Mouse (Mus musculus) hindbrain, embryonic 15.5 days (tissue): ENCODE measurements at regions not wholly inside any gene's neighbourhood (a gene's known extent, or its start where the extent isn't known, plus 50 kb on each side); places are given as distances from the start of the nearest gene placed in this dataset.
A peak's percentile ranks its signal among the peaks of the same experiment; 100 is the strongest.

Experiments
- ATAC-seq: fragments of 200-750 bp; cut with Nextera tagmentation; 2 replicates; pipeline ENCODE4 v1.8.0; 2017; ENCODE audit warnings: low read depth, moderate number of reproducible peaks, moderate TSS enrichment; ENCODE audit not compliant: low FRiP score
- H3K27ac ChIP-seq: fragments of 300-500 bp; sonication (generic); replicated peaks from 2 replicates; pipeline ENCODE4 v1.5.1; 2015; ENCODE audit warnings: mild to moderate bottlenecking, inconsistent platforms
- H3K27me3 ChIP-seq: fragments of 300-500 bp; sonication (generic); 2 replicates; pipeline ENCODE4 v1.6.1; 2015; ENCODE audit warnings: control low read depth, inconsistent platforms
- H3K36me3 ChIP-seq: fragments of 300-500 bp; sonication (generic); 2 replicates; pipeline ENCODE4 v1.6.1; 2015; ENCODE audit warnings: control low read depth, inconsistent platforms
- H3K4me1 ChIP-seq: fragments of 300-500 bp; sonication (generic); replicated peaks from 2 replicates; pipeline ENCODE4 v1.6.1; 2015; ENCODE audit warnings: control low read depth, inconsistent platforms
- H3K4me2 ChIP-seq: fragments of 300-500 bp; sonication (generic); 2 replicates; pipeline ENCODE4 v1.6.1; 2015; ENCODE audit warnings: moderate library complexity, mild to moderate bottlenecking, inconsistent platforms
- H3K4me3 ChIP-seq: fragments of 300-500 bp; sonication (generic); 2 replicates; pipeline ENCODE4 v1.5.1; 2015; ENCODE audit warnings: mild to moderate bottlenecking, inconsistent platforms
- H3K9ac ChIP-seq: fragments of 300-500 bp; sonication (generic); 2 replicates; pipeline ENCODE4 v1.6.1; 2015; ENCODE audit warnings: inconsistent platforms
- H3K9me3 ChIP-seq: fragments of 300-500 bp; sonication (generic); 2 replicates; pipeline ENCODE4 v1.6.1; 2016; ENCODE audit warnings: control low read depth, inconsistent platforms
- WGBS: fragments of 180-500 bp; shearing (Covaris S2); methylation state at CpG from one replicate; pipeline ENCODE4 v1.1.7; 2015; 5-methylcytosine and 5-hydroxymethylcytosine counted together

DNA sequence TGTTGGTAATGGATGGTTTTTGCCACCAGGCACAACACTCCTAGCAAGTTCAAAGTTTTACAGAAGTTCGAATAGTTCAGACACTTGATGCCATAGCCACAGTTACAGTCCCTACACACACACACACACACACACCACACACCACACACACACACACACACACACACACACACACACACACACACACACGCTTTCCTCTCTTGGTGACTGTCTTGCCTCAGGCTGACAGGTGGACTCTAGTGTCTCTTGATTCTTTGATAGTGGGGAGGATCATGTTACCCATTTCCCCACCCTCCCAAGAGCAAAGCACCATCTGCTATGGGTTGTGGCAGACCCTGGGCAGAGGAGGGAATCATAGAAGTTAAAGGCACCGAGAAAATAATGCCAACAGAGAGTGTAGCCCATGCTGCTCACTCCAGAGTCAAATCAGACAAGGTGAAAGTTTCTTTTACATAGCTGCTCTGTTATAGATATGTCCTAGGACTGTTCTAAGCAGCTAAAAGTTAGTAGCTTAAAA, 75.9 kb downstream of the Klhl25 start:
- Histone ChIP-seq H3K4me2 (no peak overlapping the region), H3K4me3 (no peak overlapping the region), H3K9ac (no peak overlapping the region), H3K27ac (no peak overlapping the region), H3K36me3 (no peaks in the 10 kb centered on the region), H3K27me3 (no peaks in the 10 kb centered on the region), H3K9me3 (no peaks in the 10 kb centered on the region), H3K4me1 (no peaks in the 10 kb centered on the region)
- ATAC-seq: no peak
- 82% methylated on average over 3 of the region's 3 CpGs for WGBS

DNA sequence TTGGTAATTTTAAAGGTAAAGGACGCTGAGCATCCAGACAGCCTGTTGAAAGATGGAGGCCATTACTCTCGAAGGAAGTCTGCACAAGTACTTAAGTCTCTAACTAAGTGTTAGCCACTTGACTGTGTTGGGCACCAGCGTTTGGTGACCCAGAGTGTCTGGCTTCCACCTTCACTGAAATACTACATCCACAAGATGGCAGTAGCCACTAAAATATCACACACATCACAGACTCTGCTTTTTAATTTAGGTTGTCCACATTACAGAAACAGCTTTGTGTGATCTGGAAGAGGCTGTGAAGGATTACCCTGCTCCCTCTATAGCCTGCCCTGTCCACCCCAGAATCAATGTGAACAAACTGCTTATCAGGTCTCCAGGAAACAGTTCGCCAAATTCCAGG, 79.4 kb downstream of the Klhl25 start:
- 37% methylated on average over 4 of the region's 4 CpGs for WGBS
- no peak overlapping the region for H3K4me2 ChIP-seq
- no peaks in the 10 kb centered on the region for H3K4me1 ChIP-seq
- peak; percentile 86 for ATAC-seq
- H3K9ac ChIP-seq: no peak overlapping the region
- H3K27ac ChIP-seq: no peak overlapping the region
- no peaks in the 10 kb centered on the region for H3K9me3 ChIP-seq
- H3K36me3 ChIP-seq: no peaks in the 10 kb centered on the region
- no peaks in the 10 kb centered on the region for H3K27me3 ChIP-seq
- H3K4me3 ChIP-seq: no peak overlapping the region

DNA sequence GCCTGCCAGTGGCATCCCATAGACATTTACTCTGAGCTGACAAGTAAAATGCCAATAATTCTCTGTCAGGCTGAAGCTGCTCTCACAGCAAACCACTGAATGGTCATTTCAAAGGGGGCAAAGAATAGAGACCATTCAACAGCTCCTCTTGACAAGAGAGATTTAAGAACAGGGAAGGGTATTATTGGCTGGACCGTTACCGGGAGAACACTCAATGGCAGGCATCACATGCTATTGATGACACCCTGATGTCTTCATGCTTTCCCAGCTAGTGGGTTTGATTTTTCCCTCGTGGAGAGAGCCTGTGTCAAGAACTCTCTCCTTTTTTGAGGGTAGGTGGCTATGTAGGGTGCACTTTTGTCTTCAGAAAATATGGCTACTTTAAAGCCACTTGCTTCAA, 95.7 kb downstream of the Klhl25 start:
- peaks cover 6% of the 10 kb centered on the region; the same call in 1 of the 2 replicates for H3K4me1 ChIP-seq
- H3K9me3 ChIP-seq: no peaks in the 10 kb centered on the region
- H3K4me3 ChIP-seq: no peak overlapping the region
- no peak overlapping the region for H3K9ac ChIP-seq
- no peak for ATAC-seq
- H3K36me3 ChIP-seq: no peaks in the 10 kb centered on the region
- no peak overlapping the region for H3K27ac ChIP-seq
- H3K4me2 ChIP-seq: no peak overlapping the region
- H3K27me3 ChIP-seq: no peaks in the 10 kb centered on the region
- 13% methylated on average over 3 of the region's 3 CpGs for WGBS

DNA sequence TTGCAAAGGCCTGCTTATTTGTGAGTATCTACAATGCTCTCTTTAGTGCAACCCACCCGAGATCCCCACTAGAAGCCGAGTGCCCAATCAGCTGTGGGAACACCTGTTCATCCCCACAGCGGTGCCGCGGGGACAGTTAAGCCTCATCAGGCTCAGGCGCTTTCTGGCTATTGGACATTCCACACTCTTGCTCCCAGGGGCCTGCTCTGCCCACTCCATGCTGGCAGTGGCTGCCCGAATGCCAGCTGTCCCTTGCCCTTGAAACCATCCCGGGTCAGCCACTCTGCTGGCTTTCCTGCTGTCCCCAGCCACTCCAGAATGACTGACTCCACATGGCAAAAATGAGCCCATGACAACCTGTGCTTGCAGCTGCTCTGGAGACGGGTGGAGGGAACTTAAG, 107.6 kb downstream of the Klhl25 start:
- Histone ChIP-seq H3K36me3 (no peaks in the 10 kb centered on the region), H3K4me1 (no peaks in the 10 kb centered on the region; the same call in 1 of the 2 replicates), H3K9me3 (no peaks in the 10 kb centered on the region), H3K4me3 (no peak overlapping the region), H3K9ac (no peak overlapping the region), H3K27ac (no peak overlapping the region), H3K27me3 (no peaks in the 10 kb centered on the region), H3K4me2 (no peak overlapping the region)
- peak; percentile 83 for ATAC-seq
- WGBS: 63% methylated on average over 9 of the region's 9 CpGs

GRCm38 (mm10) chr7:75957366-75957765, 109.3 kb downstream of the Klhl25 start:
- Histone ChIP-seq H3K9ac (no peak overlapping the region), H3K9me3 (no peaks in the 10 kb centered on the region), H3K27ac (no peak overlapping the region), H3K4me2 (no peak overlapping the region), H3K27me3 (no peaks in the 10 kb centered on the region), H3K4me1 (no peaks in the 10 kb centered on the region; the same call in 1 of the 2 replicates), H3K36me3 (no peaks in the 10 kb centered on the region), H3K4me3 (no peak overlapping the region)
- no peak for ATAC-seq
- WGBS: 94% methylated on average over 5 of the region's 5 CpGs

- 82% methylated on average over 13 of the region's 14 CpGs for WGBS
- ATAC-seq: peak; percentile 73; the same call in 1 of the 2 replicates
Observed at GRCm38 (mm10) chr7:75959903-75960620, 112.0 kb downstream of the Klhl25 start.

DNA sequence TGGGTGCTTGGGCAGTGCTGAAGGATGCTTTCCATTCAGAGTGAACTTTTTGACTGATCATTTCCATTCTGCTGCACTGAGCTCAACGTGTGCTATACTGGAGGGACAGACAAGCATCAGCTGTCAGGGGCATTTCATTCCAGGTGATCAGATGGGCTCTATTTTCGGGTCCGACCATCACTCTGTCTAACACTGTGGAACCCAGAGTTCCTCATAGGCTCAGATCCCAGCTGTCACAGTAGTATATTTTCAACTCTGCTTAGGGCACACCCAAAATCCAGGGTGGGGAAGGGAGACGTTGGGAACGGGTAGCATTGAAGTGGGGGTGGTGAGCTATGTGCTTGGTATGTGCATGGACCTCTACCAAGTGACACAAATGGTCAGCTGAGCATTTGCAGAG, 120.1 kb downstream of the Klhl25 start:
- no peak overlapping the region for H3K4me3 ChIP-seq
- 94% methylated on average over 5 of the region's 5 CpGs for WGBS

More at GRCm38 (mm10) chr7:75959903-75960620, 112.0 kb downstream of the Klhl25 start:
- H3K9me3 ChIP-seq: no peaks in the 10 kb centered on the region
- H3K9ac ChIP-seq: no peak overlapping the region
- no peaks in the 10 kb centered on the region for H3K36me3 ChIP-seq
- no peaks in the 10 kb centered on the region for H3K27me3 ChIP-seq
- H3K27ac ChIP-seq: no peak overlapping the region
- H3K4me2 ChIP-seq: no peak overlapping the region
- H3K4me1 ChIP-seq: no peaks in the 10 kb centered on the region; the same call in 1 of the 2 replicates
- H3K4me3 ChIP-seq: no peak overlapping the region

GRCm38 (mm10) chr7:75970914-75971313, 122.8 kb downstream of the Klhl25 start:
- no peak overlapping the region for H3K4me3 ChIP-seq
- H3K9ac ChIP-seq: no peak overlapping the region
- H3K9me3 ChIP-seq: no peaks in the 10 kb centered on the region
- no peak for ATAC-seq
- 80% methylated on average over 7 of the region's 7 CpGs for WGBS
- H3K27ac ChIP-seq: no peak overlapping the region
- H3K27me3 ChIP-seq: no peaks in the 10 kb centered on the region
- H3K4me1 ChIP-seq: no peaks in the 10 kb centered on the region
- H3K4me2 ChIP-seq: no peak overlapping the region
- no peaks in the 10 kb centered on the region for H3K36me3 ChIP-seq

More for the DNA sequence above, 120.1 kb downstream of the Klhl25 start:
- H3K27ac ChIP-seq: no peak overlapping the region
- no peak overlapping the region for H3K4me2 ChIP-seq
- H3K9ac ChIP-seq: no peak overlapping the region
- H3K9me3 ChIP-seq: no peaks in the 10 kb centered on the region
- H3K27me3 ChIP-seq: no peaks in the 10 kb centered on the region
- no peak for ATAC-seq
- H3K4me1 ChIP-seq: no peaks in the 10 kb centered on the region
- no peaks in the 10 kb centered on the region for H3K36me3 ChIP-seq

- H3K9me3 ChIP-seq: no peaks in the 10 kb centered on the region
- no peaks in the 10 kb centered on the region for H3K36me3 ChIP-seq
- no peak overlapping the region for H3K27ac ChIP-seq
- H3K4me2 ChIP-seq: no peak overlapping the region
- no peak overlapping the region for H3K4me3 ChIP-seq
- no peaks in the 10 kb centered on the region for H3K27me3 ChIP-seq
- ATAC-seq: no peak
- no peaks in the 10 kb centered on the region for H3K4me1 ChIP-seq
- 95% methylated on average over 3 of the region's 3 CpGs for WGBS
- no peak overlapping the region for H3K9ac ChIP-seq
Observed at GRCm38 (mm10) chr7:75971706-75972105, 123.6 kb downstream of the Klhl25 start.

DNA sequence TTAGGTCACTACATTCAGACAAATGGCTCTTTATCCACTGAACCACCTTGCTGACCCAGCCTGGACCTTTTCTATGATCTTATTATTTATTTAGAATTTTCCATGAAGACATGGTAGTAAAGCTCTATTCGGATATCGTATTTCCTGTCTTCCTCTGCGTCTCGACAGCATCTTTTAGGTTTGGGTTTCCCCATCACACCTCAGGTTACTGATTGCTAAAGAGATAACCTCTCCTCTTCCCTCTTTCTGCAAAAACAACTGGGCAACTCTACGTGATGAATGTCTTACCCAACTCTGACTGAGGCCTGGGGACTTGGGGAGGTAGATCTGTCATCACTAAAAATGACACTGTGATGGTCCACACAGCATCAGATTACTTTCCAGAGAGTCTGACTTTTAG, 133.4 kb downstream of the Klhl25 start:
- Histone ChIP-seq H3K27me3 (no peaks in the 10 kb centered on the region), H3K36me3 (no peaks in the 10 kb centered on the region), H3K27ac (no peak overlapping the region), H3K9me3 (no peaks in the 10 kb centered on the region), H3K4me3 (no peak overlapping the region), H3K4me1 (peaks cover 7% of the 10 kb centered on the region), H3K4me2 (no peak overlapping the region), H3K9ac (no peak overlapping the region)
- WGBS: 69% methylated on average over 5 of the region's 5 CpGs
- no peak for ATAC-seq

DNA sequence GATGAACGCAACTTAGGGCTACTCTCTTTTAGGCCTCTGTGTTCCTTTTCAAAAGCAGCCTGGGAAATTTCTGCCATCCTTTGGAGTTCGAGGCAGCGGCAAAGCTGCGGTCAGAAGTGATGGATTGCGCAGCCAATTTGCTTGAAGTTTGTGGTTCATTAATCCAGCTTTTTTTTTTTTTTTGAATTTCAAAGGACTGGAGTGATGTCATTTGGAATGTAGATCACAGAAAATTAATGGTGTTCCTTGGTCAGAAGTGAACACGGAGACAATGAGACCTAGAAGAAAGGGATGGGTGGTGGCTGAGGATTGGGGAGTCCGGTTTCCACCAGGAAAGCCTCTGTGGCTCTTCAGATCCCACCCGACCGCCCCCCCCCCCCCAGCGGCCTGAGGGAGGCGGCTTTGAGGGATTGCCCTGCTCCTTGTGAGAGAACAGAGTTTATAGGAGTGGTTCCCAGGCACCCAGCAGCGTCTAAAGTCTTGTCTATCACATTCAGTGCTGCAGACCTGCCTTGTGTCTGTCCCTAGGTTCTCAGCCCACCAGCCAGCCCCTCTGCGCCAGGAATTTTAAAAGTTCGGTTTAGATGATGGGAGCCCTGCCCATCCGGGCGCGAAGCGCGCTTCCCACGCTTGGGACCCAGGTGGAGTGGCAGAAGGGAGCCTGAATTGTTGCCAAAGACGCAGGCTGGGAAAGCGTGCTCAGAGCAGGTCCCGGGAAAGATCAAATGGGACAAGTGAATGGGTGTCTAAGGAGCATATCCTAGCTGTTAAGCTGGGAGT, 135.1 kb downstream of the Klhl25 start:
- H3K9me3 ChIP-seq: no peaks in the 10 kb centered on the region
- peak overlapping the region; percentile 49 for H3K4me2 ChIP-seq
- no peaks in the 10 kb centered on the region for H3K27me3 ChIP-seq
- WGBS: 6% methylated on average over 21 of the region's 23 CpGs
- no peaks in the 10 kb centered on the region for H3K36me3 ChIP-seq
- peaks cover 7% of the 10 kb centered on the region for H3K4me1 ChIP-seq
- ATAC-seq: peak; percentile 84
- peak overlapping the region; percentile 9 for H3K4me3 ChIP-seq
- H3K27ac ChIP-seq: no peak overlapping the region
- no peak overlapping the region for H3K9ac ChIP-seq

GRCm38 (mm10) chr7:75983809-75984171, 135.7 kb downstream of the Klhl25 start:
- Histone ChIP-seq H3K4me2 (peak overlapping the region; percentile 49), H3K4me3 (peak overlapping the region; percentile 9), H3K9ac (no peak overlapping the region), H3K4me1 (peaks cover 7% of the 10 kb centered on the region), H3K36me3 (no peaks in the 10 kb centered on the region), H3K9me3 (no peaks in the 10 kb centered on the region), H3K27me3 (no peaks in the 10 kb centered on the region), H3K27ac (no peak overlapping the region)
- 18% methylated on average over 7 of the region's 7 CpGs for WGBS
- ATAC-seq: no peak
